Mouse (Mus musculus) monocyte, adult 5-6 weeks (primary cell): ENCODE measurements around the gene Col4a3bp. TPM values are rescaled to one million over a fixed set of nuclear protein-coding genes. Genes with fewer than 3 reads are reported as not detected.
"Not testable (repeated sequence)": the region's sequence is repeated elsewhere in the genome, so short reads cannot be mapped to it uniquely, and the experiment has no call there.

Experiments used
- ATAC-seq: fragments of 153-309, 156-312 bp; replicated peaks from 2 replicates; pipeline ENCODE4 v1.8.0; 2017; ENCODE audit warnings: mild to moderate bottlenecking; ENCODE audit not compliant: low TSS enrichment, insufficient number of reproducible peaks, severe bottlenecking, poor library complexity, low FRiP score
- total RNA-seq: library from RNA; stranded (forward); fragments of 200-1000, 200-491, 200-594 nt; gene quantifications from 3 replicates; pipeline ENCODE4 v1.2.3, GENCODE M21; 2017

Col4a3bp gene
- total RNA-seq, 1 experiment from 2014 or later, result 93.7 TPM

GRCm38 (mm10) chr13:96599182-96599581 lies 56.8 kb downstream of the Col4a3bp start:
- ATAC-seq, result no peak

- ATAC-seq, result no peak
Observed at GRCm38 (mm10) chr13:96604242-96604641, 61.8 kb downstream of the Col4a3bp start.

- no peak for ATAC-seq
Observed at GRCm38 (mm10) chr13:96614615-96615014, 72.2 kb downstream of the Col4a3bp start.

GRCm38 (mm10) chr13:96620891-96621290 lies 78.5 kb downstream of the Col4a3bp start:
- no peak for ATAC-seq

GRCm38 (mm10) chr13:96630396-96630795 lies 88.0 kb downstream of the Col4a3bp start:
- no peak for ATAC-seq

- no peak for ATAC-seq
Observed at GRCm38 (mm10) chr13:96644168-96644567, 101.8 kb downstream of the Col4a3bp start.

- no peak for ATAC-seq
Observed at GRCm38 (mm10) chr13:96645822-96646221, 103.4 kb downstream of the Col4a3bp start.

GRCm38 (mm10) chr13:96653041-96653440 lies 110.6 kb downstream of the Col4a3bp start:
- no peak for ATAC-seq

GRCm38 (mm10) chr13:96656673-96657072 lies 114.3 kb downstream of the Col4a3bp start:
- no peak for ATAC-seq

GRCm38 (mm10) chr13:96658936-96659335 lies 116.5 kb downstream of the Col4a3bp start:
- ATAC-seq, result no peak

GRCm38 (mm10) chr13:96660095-96660860 lies 117.9 kb downstream of the Col4a3bp start:
- ATAC-seq, result no peak

- not testable (repeated sequence) for ATAC-seq
Observed at GRCm38 (mm10) chr13:96663120-96663519, 120.7 kb downstream of the Col4a3bp start.

GRCm38 (mm10) chr13:96664419-96664974 lies 122.1 kb downstream of the Col4a3bp start:
- ATAC-seq, result no peak

GRCm38 (mm10) chr13:96670019-96670405 lies 127.6 kb downstream of the Col4a3bp start:
- no peak for ATAC-seq

- ATAC-seq, result peak; percentile 98
Observed at GRCm38 (mm10) chr13:96670406-96671077, 128.1 kb downstream of the Col4a3bp start, which contains the start of gene Hmgcr. TSS of gene Hmgcr (minus strand) at chr13:96670936.

GRCm38 (mm10) chr13:96671078-96671905 lies 128.9 kb downstream of the Col4a3bp start:
- ATAC-seq, result peak; percentile 15; the same call in 1 of the 2 replicates

- ATAC-seq, result no peak
Observed at GRCm38 (mm10) chr13:96671906-96672234, 129.5 kb downstream of the Col4a3bp start.

GRCm38 (mm10) chr13:96672276-96672675 lies 129.9 kb downstream of the Col4a3bp start:
- ATAC-seq, result no peak

- ATAC-seq, result no peak
Observed at GRCm38 (mm10) chr13:96673817-96674216, 131.4 kb downstream of the Col4a3bp start.
